ENCODE assay signal across 22 mouse cellular contexts in the genomic region with DNA sequence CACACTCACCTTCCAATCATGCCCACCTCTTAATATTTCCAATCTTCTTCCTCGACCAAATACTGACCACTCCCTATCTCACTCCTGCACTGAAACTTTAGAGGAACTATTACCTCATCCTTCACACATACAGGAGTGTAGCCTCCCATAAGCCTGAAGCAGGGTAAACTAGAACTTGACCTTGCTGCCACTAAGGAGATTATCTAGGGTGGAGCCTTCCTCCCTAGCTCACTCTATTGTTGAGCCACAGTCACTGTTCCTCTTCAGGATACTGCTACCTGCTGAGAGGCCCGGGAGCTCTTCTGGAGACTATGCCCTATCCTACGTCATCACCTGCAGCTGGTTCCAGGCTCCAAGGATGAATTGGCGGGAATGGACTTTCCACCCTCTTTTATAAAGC. TPM values are rescaled to one million over a fixed set of nuclear protein-coding genes. Genes with fewer than 3 reads are reported as not detected.
"Had no signal": no experiment of that assay in that cellular context is flagged by ENCODE, and none has a peak within 500 bp of the region (broad histone marks: within the 10 kb centered on the region; RNA-seq: fewer than 3 reads in every experiment).

No protein-coding gene starts in this region.

RNA-seq across cellular contexts. Expression of a gene that starts 8.3 kb away (rescaled TPM):
- total RNA-seq: left cerebral cortex, postnatal 10 days; left cerebral cortex, postnatal 14 days; left cerebral cortex, postnatal 25 days; left cerebral cortex, postnatal 36 days; left cerebral cortex, postnatal 4 days; liver, adult 2 months; megakaryocyte progenitor cell, adult 5-6 weeks; megakaryocyte, adult 5-6 weeks; megakaryocyte-erythroid progenitor cell, adult 5-6 weeks; midbrain, postnatal 0 days; monocyte, adult 5-6 weeks had no signal
- polyA plus RNA-seq: limb, embryonic 11.5 days; limb, embryonic 12.5 days; liver, adult 2 months; liver, embryonic 13.5 days; liver, embryonic 15.5 days; liver, postnatal 0 days; lung, adult 2 months; macrophage; midbrain, embryonic 10.5 days; midbrain, embryonic 14.5 days; midbrain, postnatal 0 days; myocyte; neural tube, embryonic 11.5 days had no signal
